Mouse (Mus musculus) neutrophil, adult 5-6 weeks (primary cell): ENCODE data around the gene Nrd1. TPM values are rescaled to one million over a fixed set of nuclear protein-coding genes. Genes with fewer than 3 reads are reported as not detected.
A peak's percentile ranks its signal among the peaks of the same experiment; 100 is the strongest.

Experiments used
- ATAC-seq: fragments of 151-379, 151-347 bp; 2 replicates; pipeline ENCODE4 v1.8.0; 2017; ENCODE audit warnings: mild to moderate bottlenecking, moderate TSS enrichment; ENCODE audit not compliant: insufficient number of reproducible peaks, poor library complexity, low FRiP score, severe bottlenecking; ENCODE audit errors: extremely low read depth
- total RNA-seq: library from RNA; stranded (forward); fragments of 200-1000 nt; gene quantifications from 2 replicates; pipeline ENCODE4 v1.2.3, GENCODE M21; 2017

Nrd1 gene
- total RNA-seq, 1 experiment from 2014 or later = 204 TPM

DNA sequence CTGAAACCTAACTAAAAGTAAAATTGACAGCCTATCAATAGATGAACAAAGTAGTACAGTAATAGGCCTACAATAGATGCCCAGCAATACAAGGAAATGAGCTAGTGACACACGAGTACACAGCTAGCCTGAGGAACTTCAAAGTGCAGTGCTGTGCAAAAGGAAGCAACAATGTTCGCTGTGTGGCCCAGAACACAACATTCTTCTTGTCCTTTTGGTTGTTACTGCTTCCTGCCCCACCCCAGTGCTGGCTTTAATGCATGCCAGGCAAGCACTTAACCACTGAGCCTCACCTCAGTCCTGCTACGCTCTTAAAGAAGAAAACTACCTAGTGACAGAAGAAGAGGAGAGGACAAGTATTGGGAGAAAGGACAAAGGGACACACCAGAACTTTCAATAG is 79.2 kb downstream of the Nrd1 start:
- peak; percentile 34; the same call in 1 of the 2 replicates for ATAC-seq

DNA sequence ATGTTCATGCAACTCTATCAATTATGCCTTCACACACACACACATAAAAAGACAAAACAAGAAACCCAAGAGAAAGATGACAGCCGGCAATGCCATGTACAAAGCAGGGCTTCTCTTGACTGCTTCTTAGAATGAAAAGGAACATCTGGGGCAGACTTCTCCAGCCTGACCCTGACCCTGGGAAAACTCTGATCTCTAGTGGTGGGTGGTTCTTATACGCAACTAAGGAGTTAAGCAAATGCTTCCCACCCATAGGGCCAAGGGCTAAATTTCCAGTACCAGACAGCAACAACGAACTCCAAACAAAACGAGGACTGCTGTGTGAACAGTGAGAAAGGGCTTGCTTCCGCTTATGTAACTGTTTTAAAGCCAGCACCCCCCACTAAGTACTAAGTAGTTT is 79.7 kb downstream of the Nrd1 start:
- ATAC-seq = no peak

- no peak for ATAC-seq
Measured at GRCm38 (mm10) chr4:109089171-109089570, 88.7 kb downstream of the Nrd1 start.

DNA sequence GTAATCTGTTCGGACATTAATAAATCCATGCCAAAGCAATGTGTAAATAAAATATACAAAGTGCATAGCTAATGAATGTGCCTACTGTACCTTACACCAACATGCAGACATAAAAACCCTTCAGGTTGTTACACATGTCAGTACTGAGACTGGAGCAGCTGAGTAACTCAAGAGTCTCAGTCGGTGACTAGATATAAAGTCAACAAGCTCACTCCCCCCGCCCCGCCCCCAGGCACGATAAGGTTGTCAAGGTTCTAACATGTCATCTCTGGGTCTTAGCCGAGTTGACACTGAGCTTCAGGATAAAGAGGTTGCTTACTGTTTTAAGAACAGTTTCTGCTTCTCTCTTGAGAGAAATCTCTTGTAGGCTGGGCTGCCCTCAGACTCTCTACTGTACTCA is 89.5 kb downstream of the Nrd1 start:
- no peak for ATAC-seq

GRCm38 (mm10) chr4:109091241-109091777 is 90.9 kb downstream of the Nrd1 start:
- no peak for ATAC-seq

DNA sequence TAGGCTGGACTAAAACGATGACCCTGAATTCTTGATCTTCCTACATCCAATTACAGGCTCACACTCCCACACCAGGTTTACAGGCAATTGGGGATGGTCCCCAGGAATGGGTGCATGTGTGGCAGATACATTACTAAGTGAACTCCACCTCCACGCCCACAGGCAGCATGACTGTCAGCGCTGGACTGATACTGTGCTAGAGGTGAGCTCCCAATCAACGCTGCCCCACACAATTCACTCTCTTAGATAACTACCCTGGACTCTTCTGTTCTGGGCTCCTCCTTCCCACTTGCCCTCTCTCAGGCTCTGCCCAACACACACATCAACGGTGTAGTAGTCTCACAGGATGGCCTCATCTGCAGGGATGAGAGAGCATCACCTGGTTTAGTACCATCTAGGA is 91.9 kb downstream of the Nrd1 start:
- no peak for ATAC-seq

GRCm38 (mm10) chr4:109094269-109094668 is 93.8 kb downstream of the Nrd1 start:
- no peak for ATAC-seq

- no peak for ATAC-seq
Measured at GRCm38 (mm10) chr4:109098861-109099260, 98.4 kb downstream of the Nrd1 start.

GRCm38 (mm10) chr4:109102574-109102973 is 102.1 kb downstream of the Nrd1 start:
- ATAC-seq = peak; percentile 30; the same call in 1 of the 2 replicates

- no peak for ATAC-seq
Measured at GRCm38 (mm10) chr4:109103145-109103883, 102.9 kb downstream of the Nrd1 start.

- no peak for ATAC-seq
Measured at GRCm38 (mm10) chr4:109105254-109105653, 104.8 kb downstream of the Nrd1 start.

DNA sequence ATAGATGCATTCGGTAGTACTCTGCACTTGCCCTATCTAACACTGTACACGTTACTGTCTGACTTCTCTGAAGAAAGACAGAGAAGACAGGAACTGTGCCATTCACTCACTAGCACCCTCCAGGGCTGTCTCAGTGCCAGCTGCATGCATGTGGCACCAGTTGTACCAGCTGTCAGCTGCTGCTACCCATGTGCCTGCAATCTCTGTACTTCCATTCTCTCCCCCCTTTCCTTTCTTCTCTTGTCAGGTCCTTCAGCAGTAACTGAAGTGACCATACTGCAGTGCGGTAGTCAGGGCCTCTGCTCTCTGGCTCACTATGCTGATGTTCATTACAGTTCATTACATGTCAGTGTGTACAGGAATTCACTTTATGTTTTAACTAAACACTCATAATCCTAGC is 105.6 kb downstream of the Nrd1 start:
- no peak for ATAC-seq

- no peak for ATAC-seq
Measured at GRCm38 (mm10) chr4:109106594-109106993, 106.1 kb downstream of the Nrd1 start.

GRCm38 (mm10) chr4:109109012-109109411 is 108.6 kb downstream of the Nrd1 start:
- no peak for ATAC-seq

GRCm38 (mm10) chr4:109109686-109110085 is 109.2 kb downstream of the Nrd1 start:
- ATAC-seq = no peak

DNA sequence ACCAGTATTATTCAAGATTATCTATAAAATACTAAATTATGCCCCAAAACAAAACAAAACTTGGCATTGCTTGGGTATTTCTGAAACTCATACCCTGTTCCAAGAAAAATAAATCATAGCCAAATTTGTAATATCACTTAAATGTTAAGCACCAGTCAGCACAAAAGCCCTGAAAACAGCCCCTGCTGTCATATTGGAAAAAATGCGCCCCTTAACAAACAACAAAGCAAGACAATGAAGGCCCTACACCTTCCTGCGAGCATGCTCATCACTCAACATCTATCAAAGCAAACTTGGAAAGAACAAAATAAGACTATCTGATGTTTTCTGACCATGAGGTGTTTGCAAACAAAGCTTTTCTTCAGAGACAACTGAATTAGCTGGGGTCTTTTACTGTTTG is 110.5 kb downstream of the Nrd1 start:
- no peak for ATAC-seq

Other genes starting within 250 kb of the Nrd1 start
- 2.8 and 3.4 TPM in 2 replicates for gene Zfyve9, start 219.9 kb upstream of the Nrd1 start, total RNA-seq
- 33.4 and 40.9 TPM in 2 replicates for gene Btf3l4, start 167.0 kb upstream of the Nrd1 start, total RNA-seq
- gene Txndc12, start 166.1 kb upstream of the Nrd1 start, total RNA-seq = 37.0 and 40.7 TPM in 2 replicates
- 12.7 and 16.0 TPM in 2 replicates for gene Kti12, start 152.9 kb upstream of the Nrd1 start, total RNA-seq
- 0.37 and 0.70 TPM in 2 replicates for gene A730015C16Rik, start 152.0 kb upstream of the Nrd1 start, total RNA-seq
- gene Rab3b, start 121.6 kb upstream of the Nrd1 start, total RNA-seq = 0.81 TPM in 1 of 2 replicates, not detected in the other
- gene Osbpl9, start 201.6 kb downstream of the Nrd1 start, total RNA-seq = 328 and 343 TPM in 2 replicates
- 2.9 and 4.0 TPM in 2 replicates for gene Calr4, start 233.8 kb downstream of the Nrd1 start, total RNA-seq